ENCODE assay signal across 8 mouse cellular contexts in genomic region chr3:133543101-133544020, GRCm38 (mm10). TPM values are rescaled to one million over a fixed set of nuclear protein-coding genes. Genes with fewer than 3 reads are reported as not detected.
DNase-seq lines count a peak whose midpoint lies in the region; ATAC-seq and TF ChIP-seq lines count a peak whose summit lies in the region.

No protein-coding gene starts in this region.

- under 1% methylated on average over 21 of the region's 21 CpGs for WGBS in forebrain, embryonic 11.5 days
- 1% methylated on average over 21 of the region's 21 CpGs for WGBS in hindbrain, embryonic 16.5 days
- under 1% methylated on average over 21 of the region's 21 CpGs for WGBS in midbrain, embryonic 10.5 days
- under 1% methylated on average over 21 of the region's 21 CpGs for WGBS in small intestine, adult 2 months

- intact Hi-C loops in gastrocnemius, adult 2 months (cut with DNase I): loop anchor here (2.0 to 5.0 kb wide), 3 partner anchors 56 to 206 kb away; no protein-coding TSS in a partner anchor
- intact Hi-C loops in left cerebral cortex, postnatal 36 days (cut with DNase I): loop anchor here (1.0 to 5.0 kb wide), 4 partner anchors 79 to 694 kb away; partner anchors contain the start of gene Cxxc4

- H3K4me1 ChIP-seq in bone marrow macrophage, adult 2 months (ENCODE audit: control insufficient read depth, insufficient read depth, low read length): peaks cover 27% of the 10 kb centered on the region
- 0 out of 2 replicates have a peak, but pooled peaks cover 2% of the 10 kb centered on the region for H3K4me1 ChIP-seq in forebrain, embryonic 11.5 days (replicated peaks; ENCODE audit: control insufficient read depth, insufficient read depth, low read length)
- H3K4me1 ChIP-seq in hindbrain, embryonic 16.5 days (ENCODE audit: control insufficient read depth, insufficient read depth, low read depth, low read length): peaks cover 7% of the 10 kb centered on the region
- H3K4me1 ChIP-seq in midbrain, embryonic 10.5 days: peaks cover 22% of the 10 kb centered on the region
- peaks cover 2% of the 10 kb centered on the region for H3K4me1 ChIP-seq in small intestine, adult 2 months (ENCODE audit: control insufficient read depth, insufficient read depth, insufficient read length, low read length)

- H3K36me3 ChIP-seq in forebrain, embryonic 11.5 days (ENCODE audit: control insufficient read depth, insufficient read depth, low read length): peaks cover 2% of the 10 kb centered on the region; the same call in 1 of the 2 replicates
- 0 out of 2 replicates have a peak, but pooled peaks cover 2% of the 10 kb centered on the region for H3K36me3 ChIP-seq in hindbrain, embryonic 16.5 days (ENCODE audit: control insufficient read depth, insufficient read depth, low read length)
- H3K36me3 ChIP-seq in midbrain, embryonic 10.5 days: peaks cover 5% of the 10 kb centered on the region
- peaks cover 2% of the 10 kb centered on the region; the same call in 1 of the 2 replicates for H3K36me3 ChIP-seq in small intestine, adult 2 months (ENCODE audit: control insufficient read depth, insufficient read depth, low read length)

- peak; percentile 53 for DNase-seq in gastrocnemius, adult 2 months
- no peak for DNase-seq in gastrocnemius, adult 8-10 months (ENCODE audit: low spot score in 2 of 2)
- peak; percentile 84 for DNase-seq in forebrain, embryonic 11.5 days (ENCODE audit: low spot score)
- DNase-seq in left cerebral cortex, postnatal 36 days (ENCODE audit: low spot score in 2 of 2): peak; percentile 34 to 42
- DNase-seq in midbrain, embryonic 10.5 days (ENCODE audit: low spot score): peak; percentile 78

- H3K4me3 ChIP-seq in gastrocnemius, adult 2 months: peak overlapping the region; percentile 89
- peak overlapping the region; percentile 82 for H3K4me3 ChIP-seq in bone marrow macrophage, adult 2 months (ENCODE audit: insufficient read depth, low read length)
- H3K4me3 ChIP-seq in forebrain, embryonic 11.5 days (ENCODE audit: low read depth, low read length): peak overlapping the region; percentile 76
- peak overlapping the region; percentile 88 for H3K4me3 ChIP-seq in hindbrain, embryonic 16.5 days (ENCODE audit: low read length)
- H3K4me3 ChIP-seq in midbrain, embryonic 10.5 days: peak overlapping the region; percentile 90
- H3K4me3 ChIP-seq in small intestine, adult 2 months (ENCODE audit: low read depth, low read length): peak overlapping the region; percentile 99

- no peak for TF ChIP-seq POLR2A in bone marrow macrophage, adult 2 months (IDR thresholded peaks at IDR 0.05; ENCODE audit: borderline replicate concordance, low read depth, low read length)
- no peak for TF ChIP-seq POLR2A in small intestine, adult 2 months (IDR thresholded peaks at IDR 0.05; ENCODE audit: low read depth, low read length)

- H3K9ac ChIP-seq in forebrain, embryonic 11.5 days (ENCODE audit: low read length): peak overlapping the region; percentile 87
- peak overlapping the region; percentile 86 for H3K9ac ChIP-seq in hindbrain, embryonic 16.5 days (ENCODE audit: low read depth, low read length)

- no peaks in the 10 kb centered on the region for H3K27me3 ChIP-seq in forebrain, embryonic 11.5 days (ENCODE audit: control insufficient read depth, insufficient read depth, low read length)
- H3K27me3 ChIP-seq in hindbrain, embryonic 16.5 days (replicated peaks; ENCODE audit: control insufficient read depth, insufficient read depth, low read length): no peaks in the 10 kb centered on the region
- peaks cover 13% of the 10 kb centered on the region; the same call in 1 of the 2 replicates for H3K27me3 ChIP-seq in midbrain, embryonic 10.5 days (ENCODE audit: low read depth, poor library complexity, severe bottlenecking)
- H3K27me3 ChIP-seq in small intestine, adult 2 months (ENCODE audit: control insufficient read depth, insufficient read depth, low read length): no peaks in the 10 kb centered on the region

- peak overlapping the region; percentile 86 for H3K4me2 ChIP-seq in forebrain, embryonic 11.5 days (ENCODE audit: low read depth, low read length, severe bottlenecking)
- peak overlapping the region; percentile 79 for H3K4me2 ChIP-seq in hindbrain, embryonic 16.5 days (ENCODE audit: low read length)

- no peak for TF ChIP-seq CTCF in gastrocnemius, adult 2 months (IDR thresholded peaks at IDR 0.05)
- TF ChIP-seq CTCF in bone marrow macrophage, adult 2 months (IDR thresholded peaks at IDR 0.05; ENCODE audit: low read depth, low read length): no peak
- TF ChIP-seq CTCF in small intestine, adult 2 months (IDR thresholded peaks at IDR 0.05; ENCODE audit: extremely low read depth, insufficient read length, insufficient replicate concordance, low read depth, low read length): no peak

- peak; percentile 31; the same call in 1 of the 2 replicates for ATAC-seq in forebrain, embryonic 11.5 days (replicated peaks; ENCODE audit: low FRiP score)
- no peak for ATAC-seq in hindbrain, embryonic 16.5 days

- peak overlapping the region; percentile 97 for H3K27ac ChIP-seq in gastrocnemius, adult 2 months
- H3K27ac ChIP-seq in bone marrow macrophage, adult 2 months (ENCODE audit: insufficient read depth, low read depth, low read length): peak overlapping the region; percentile 93
- peak overlapping the region; percentile 77 for H3K27ac ChIP-seq in forebrain, embryonic 11.5 days (ENCODE audit: low read depth, low read length)
- peak overlapping the region; percentile 95 for H3K27ac ChIP-seq in hindbrain, embryonic 16.5 days (ENCODE audit: low read depth, low read length)
- H3K27ac ChIP-seq in midbrain, embryonic 10.5 days (replicated peaks): peak overlapping the region; percentile 96
- H3K27ac ChIP-seq in small intestine, adult 2 months (ENCODE audit: insufficient read depth, low read depth, low read length): peak overlapping the region; percentile 89

- no peaks in the 10 kb centered on the region for H3K9me3 ChIP-seq in forebrain, embryonic 11.5 days (ENCODE audit: control insufficient read depth, low read length)
- no peaks in the 10 kb centered on the region; the same call in 1 of the 2 replicates for H3K9me3 ChIP-seq in hindbrain, embryonic 16.5 days (ENCODE audit: control insufficient read depth, low read length)
- peaks cover 5% of the 10 kb centered on the region; the same call in 1 of the 2 replicates for H3K9me3 ChIP-seq in midbrain, embryonic 10.5 days (replicated peaks)

RNA-seq across cellular contexts. Expression of gene Tet2, which starts 1.6 kb away (rescaled TPM):
- 10 to 100 TPM; 16.4 to 29.2 TPM for total RNA-seq in gastrocnemius, adult 2 months (2021)
- total RNA-seq in gastrocnemius, adult 8-10 months (2022): 10 to 100 TPM; 12.6 to 15.2 (median 14.7) TPM
- 84.9 and 106 TPM in 2 replicates for polyA plus RNA-seq in bone marrow macrophage, adult 2 months (2012; ENCODE audit: insufficient read depth, insufficient read length, missing spikeins)
- polyA plus RNA-seq in forebrain, embryonic 11.5 days (2014; fragmentation: Nextera tagmentation; extraction: Ambion mirVana): 16.7 and 19.3 TPM in 2 replicates
- polyA plus RNA-seq in hindbrain, embryonic 16.5 days (2015; fragmentation: Nextera tagmentation; extraction: Ambion mirVana): 12.7 and 13.7 TPM in 2 replicates
- total RNA-seq in left cerebral cortex, postnatal 36 days (2021): 10 to 100 TPM; 28.5 to 53.7 TPM
- 14.6 and 19.7 TPM in 2 replicates for polyA plus RNA-seq in midbrain, embryonic 10.5 days (2016; fragmentation: Nextera tagmentation; extraction: Ambion mirVana)
- polyA plus RNA-seq in small intestine, adult 2 months (2012; rRNA removed): 3.7 and 8.7 TPM in 2 replicates

Comparison
In these comparisons a context has a peak if more than half of its experiments do, and no peak if none do; other contexts are left out.
1. DNase-seq: peak in gastrocnemius, adult 2 months (single experiment), forebrain, embryonic 11.5 days (single experiment), left cerebral cortex, postnatal 36 days (2 of 2) and midbrain, embryonic 10.5 days (single experiment); none in gastrocnemius, adult 8-10 months (0 of 2).
2. Peak in every context shown above with its lines, with median percentiles within 50 percentile points of each other: H3K27ac ChIP-seq and H3K4me3 ChIP-seq.